Mouse (Mus musculus) kidney, postnatal 25 days (tissue): ENCODE results near the gene Gm8720.
"Not testable (repeated sequence)": the region's sequence is repeated elsewhere in the genome, so short reads cannot be mapped to it uniquely, and the experiment has no call there.

Experiments used
- DNase-seq, 2 experiments: peaks; one replicate each; pipeline ENCODE4 v3.0.0; 2021; ENCODE audit warnings: mixed read lengths in 2 of 2

Gene Gm8720

GRCm38 (mm10) chr7:23067356-23067755, at the start of gene Gm8720:
Gene Gm8720 (minus strand): TSS chr7:23067456.
- not testable (repeated sequence) for DNase-seq

DNA sequence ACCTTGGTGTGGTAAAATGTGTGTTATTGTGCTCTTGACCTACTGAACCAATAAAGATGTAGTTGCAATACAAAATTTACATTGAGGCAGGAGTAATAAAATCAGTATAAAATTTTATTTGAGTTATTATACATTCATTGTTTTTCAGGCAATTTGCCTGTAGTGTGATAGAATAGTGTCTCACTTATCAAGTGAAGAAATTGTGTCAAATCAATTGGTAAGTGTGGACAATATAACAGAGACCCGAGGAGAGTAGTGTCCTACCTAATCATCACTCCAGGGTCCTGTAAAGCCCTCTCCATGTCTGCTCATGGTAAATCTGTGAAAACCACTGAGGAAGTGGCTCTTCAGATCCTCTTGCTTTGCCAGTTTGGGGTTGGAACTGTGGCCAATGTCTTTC, 12.0 kb downstream of the Gm8720 start, which contains the start of gene Vmn1r163:
Gene Vmn1r163, plus strand, starts transcription at position 301 of the 400 bp plus-strand sequence.
- not testable (repeated sequence) for DNase-seq

- DNase-seq, result not testable (repeated sequence)
Observed at GRCm38 (mm10) chr7:23019823-23020222, 47.4 kb downstream of the Gm8720 start, which contains the start of gene Gm4216. Gene Gm4216 (minus strand): TSS chr7:23019923.
